Mouse (Mus musculus) granulocyte monocyte progenitor cell, adult 5-6 weeks (primary cell): Measurements from ENCODE around the gene Spg20. TPM values are rescaled to one million over a fixed set of nuclear protein-coding genes. Genes with fewer than 3 reads are reported as not detected.

Experiments used
- ATAC-seq: replicated peaks from 2 replicates; pipeline ENCODE4 v1.8.0; 2016; ENCODE audit warnings: mild to moderate bottlenecking, moderate TSS enrichment, inconsistent platforms; ENCODE audit not compliant: poor library complexity, severe bottlenecking
- total RNA-seq, 2 experiments: library from RNA; stranded (forward) in 1 of 2; stranded (reverse) in 1 of 2; fragments of 200-712, 200-1000 nt in 1 of 2; fragments of >200 nt in 1 of 2; fragmentation: Nextera tagmentation in 1 of 2; gene quantifications; 2 replicates each; pipeline ENCODE4 v1.2.3; 2014 to 2017

Gene Spg20
- total RNA-seq (2014; fragmentation: Nextera tagmentation): 9.5 and 14.7 TPM in 2 replicates
- 19.6 and 26.0 TPM in 2 replicates for total RNA-seq (2017)

GRCm38 (mm10) chr3:55111935-55112709 is at the start of gene Spg20:
Gene Spg20 (plus strand): TSS chr3:55112108.
- peak; percentile 97 for ATAC-seq

GRCm38 (mm10) chr3:55062653-55063052 is 49.3 kb upstream of the Spg20 start:
- ATAC-seq: no peak

- ATAC-seq: peak; percentile 76
These were observed 47.5 kb upstream of the Spg20 start for GRCm38 (mm10) chr3:55064396-55064795.

- ATAC-seq: no peak
These were observed 45.9 kb upstream of the Spg20 start for GRCm38 (mm10) chr3:55065738-55066665.

- no peak for ATAC-seq
These were observed 45.3 kb upstream of the Spg20 start for GRCm38 (mm10) chr3:55066666-55067023.

GRCm38 (mm10) chr3:55067791-55068434 is 44.0 kb upstream of the Spg20 start:
- no peak for ATAC-seq

GRCm38 (mm10) chr3:55074576-55075293 is 37.2 kb upstream of the Spg20 start:
- no peak for ATAC-seq

GRCm38 (mm10) chr3:55075294-55075648 is 36.6 kb upstream of the Spg20 start:
- ATAC-seq: no peak

GRCm38 (mm10) chr3:55078233-55078632 is 33.7 kb upstream of the Spg20 start:
- no peak for ATAC-seq

GRCm38 (mm10) chr3:55079619-55080018 is 32.3 kb upstream of the Spg20 start:
- ATAC-seq: no peak

- peak; percentile 88 for ATAC-seq
These were observed 31.9 kb upstream of the Spg20 start for GRCm38 (mm10) chr3:55080055-55080454.

GRCm38 (mm10) chr3:55084781-55085180 is 27.1 kb upstream of the Spg20 start:
- no peak for ATAC-seq

GRCm38 (mm10) chr3:55085716-55086115 is 26.2 kb upstream of the Spg20 start:
- no peak for ATAC-seq

GRCm38 (mm10) chr3:55086948-55087347 is 25.0 kb upstream of the Spg20 start:
- ATAC-seq: no peak

GRCm38 (mm10) chr3:55087360-55087759 is 24.5 kb upstream of the Spg20 start:
- no peak for ATAC-seq

- no peak for ATAC-seq
These were observed 23.5 kb upstream of the Spg20 start for GRCm38 (mm10) chr3:55088359-55088758.

GRCm38 (mm10) chr3:55088843-55089242 is 23.1 kb upstream of the Spg20 start:
- ATAC-seq: no peak

- no peak for ATAC-seq
These were observed 22.6 kb upstream of the Spg20 start for GRCm38 (mm10) chr3:55089291-55089690.

- no peak for ATAC-seq
These were observed 18.7 kb upstream of the Spg20 start for GRCm38 (mm10) chr3:55093161-55093560.

- ATAC-seq: no peak
These were observed 15.8 kb upstream of the Spg20 start for GRCm38 (mm10) chr3:55095968-55096654.
